In genomic region chr10:71292254-71292653, GRCm38 (mm10) we compare ENCODE assay signal across 7 mouse cellular contexts. TPM values are rescaled to one million over a fixed set of nuclear protein-coding genes. Genes with fewer than 3 reads are reported as not detected.
A peak's percentile ranks its signal among the peaks of the same experiment; 100 is the strongest.
DNase-seq lines count a peak whose midpoint lies in the region; ATAC-seq lines count a peak whose summit lies in the region.

No protein-coding gene starts in this region.

- no peaks in the 10 kb centered on the region for H3K36me3 ChIP-seq in midbrain, embryonic 11.5 days (ENCODE audit: control insufficient read depth, insufficient read depth, low read length)
- no peaks in the 10 kb centered on the region for H3K36me3 ChIP-seq in midbrain, embryonic 14.5 days (ENCODE audit: control insufficient read depth, insufficient read depth, low read length)
- no peaks in the 10 kb centered on the region for H3K36me3 ChIP-seq in liver, embryonic 16.5 days (ENCODE audit: control insufficient read depth, insufficient read depth)

- H3K27me3 ChIP-seq in midbrain, embryonic 11.5 days (ENCODE audit: control insufficient read depth, insufficient read depth, low read length) = no peaks in the 10 kb centered on the region
- H3K27me3 ChIP-seq in midbrain, embryonic 14.5 days (ENCODE audit: control insufficient read depth, insufficient read depth, low read length) = no peaks in the 10 kb centered on the region
- no peaks in the 10 kb centered on the region for H3K27me3 ChIP-seq in liver, embryonic 16.5 days (ENCODE audit: control insufficient read depth, insufficient read depth, low read depth, low read length)

- no peaks in the 10 kb centered on the region for H3K9me3 ChIP-seq in midbrain, embryonic 11.5 days (ENCODE audit: control insufficient read depth, low read length)
- no peaks in the 10 kb centered on the region for H3K9me3 ChIP-seq in midbrain, embryonic 14.5 days (ENCODE audit: control insufficient read depth, low read length)
- H3K9me3 ChIP-seq in liver, embryonic 16.5 days (replicated peaks; ENCODE audit: control insufficient read depth, low read length) = no peaks in the 10 kb centered on the region

- H3K4me3 ChIP-seq in midbrain, embryonic 11.5 days (ENCODE audit: low read depth, low read length) = no peak overlapping the region
- no peak overlapping the region for H3K4me3 ChIP-seq in midbrain, embryonic 14.5 days (replicated peaks; ENCODE audit: low read depth, low read length)
- no peak overlapping the region for H3K4me3 ChIP-seq in liver, embryonic 16.5 days (ENCODE audit: low read depth, low read length)

- WGBS in midbrain, embryonic 11.5 days = 20% methylated on average over 9 of the region's 11 CpGs
- WGBS in midbrain, embryonic 14.5 days = 11% methylated on average over 11 of the region's 11 CpGs
- WGBS in liver, embryonic 16.5 days (ENCODE audit: insufficient replicate concordance) = 16% methylated on average over 5 of the region's 11 CpGs

- H3K4me1 ChIP-seq in midbrain, embryonic 11.5 days (ENCODE audit: control insufficient read depth, insufficient read depth, low read length) = no peaks in the 10 kb centered on the region; the same call in 1 of the 2 replicates
- H3K4me1 ChIP-seq in midbrain, embryonic 14.5 days (ENCODE audit: control insufficient read depth, insufficient read depth, low read length) = no peaks in the 10 kb centered on the region
- peaks cover 6% of the 10 kb centered on the region for H3K4me1 ChIP-seq in liver, embryonic 16.5 days (ENCODE audit: control insufficient read depth, low read depth, low read length)

- no peak overlapping the region for H3K9ac ChIP-seq in midbrain, embryonic 11.5 days (ENCODE audit: low read length)
- H3K9ac ChIP-seq in midbrain, embryonic 14.5 days (replicated peaks; ENCODE audit: low read length) = no peak overlapping the region
- H3K9ac ChIP-seq in liver, embryonic 16.5 days (ENCODE audit: low read depth, low read length) = no peak overlapping the region

- DNase-seq in midbrain, embryonic 11.5 days (ENCODE audit: low spot score, missing footprints) = no peak
- no peak for DNase-seq in midbrain, embryonic 14.5 days
- DNase-seq in forelimb bud, embryonic 11.5 days (ENCODE audit: low read depth, low spot score) = peak; percentile 43
- peak; percentile 57 to 71 for DNase-seq in thymus, postnatal 36 days
- no peak for DNase-seq in ovary, adult 18-20 months (ENCODE audit: low spot score)
- no peak for DNase-seq in cerebellum, postnatal 4 days (ENCODE audit: low spot score in 2 of 2)

- H3K4me2 ChIP-seq in midbrain, embryonic 11.5 days = peak overlapping the region; percentile 10; the same call in 1 of the 2 replicates
- H3K4me2 ChIP-seq in midbrain, embryonic 14.5 days (ENCODE audit: low read length) = no peak overlapping the region
- no peak overlapping the region for H3K4me2 ChIP-seq in liver, embryonic 16.5 days (ENCODE audit: low read depth, low read length)

- ATAC-seq in midbrain, embryonic 11.5 days (ENCODE audit: low FRiP score) = peak; percentile 68
- ATAC-seq in midbrain, embryonic 14.5 days (ENCODE audit: low FRiP score, low TSS enrichment) = no peak
- 0 out of 2 replicates have a peak, but pooled peaks have one; percentile 51 for ATAC-seq in liver, embryonic 16.5 days (ENCODE audit: low read depth)

- H3K27ac ChIP-seq in midbrain, embryonic 11.5 days (ENCODE audit: low read depth, low read length) = no peak overlapping the region
- H3K27ac ChIP-seq in midbrain, embryonic 14.5 days (replicated peaks; ENCODE audit: low read depth, low read length) = no peak overlapping the region
- no peak overlapping the region for H3K27ac ChIP-seq in liver, embryonic 16.5 days (ENCODE audit: low read length)

RNA-seq across cellular contexts. Expression of gene Ube2d1, which starts 7.2 kb away (rescaled TPM):
- 176 and 184 TPM in 2 replicates for polyA plus RNA-seq in midbrain, embryonic 11.5 days (2014; fragmentation: Nextera tagmentation; extraction: Ambion mirVana)
- 246 and 254 TPM in 2 replicates for polyA plus RNA-seq in midbrain, embryonic 14.5 days (2014; fragmentation: Nextera tagmentation; extraction: Ambion mirVana)
- 6.5 and 6.6 TPM in 2 replicates for polyA plus RNA-seq in liver, embryonic 16.5 days (2015; fragmentation: Nextera tagmentation; extraction: Ambion mirVana)

RNA-seq across cellular contexts. Expression of gene Cisd1, which starts 52.5 kb away (rescaled TPM):
- polyA plus RNA-seq in midbrain, embryonic 11.5 days (2014; fragmentation: Nextera tagmentation; extraction: Ambion mirVana) = 152 and 155 TPM in 2 replicates
- polyA plus RNA-seq in midbrain, embryonic 14.5 days (2014; fragmentation: Nextera tagmentation; extraction: Ambion mirVana) = 281 and 329 TPM in 2 replicates
- polyA plus RNA-seq in liver, embryonic 16.5 days (2015; fragmentation: Nextera tagmentation; extraction: Ambion mirVana) = 61.9 and 69.4 TPM in 2 replicates

RNA-seq across cellular contexts. Expression of gene Tfam, which starts 54.2 kb away (rescaled TPM):
- polyA plus RNA-seq in midbrain, embryonic 11.5 days (2014; fragmentation: Nextera tagmentation; extraction: Ambion mirVana) = 101 and 111 TPM in 2 replicates
- polyA plus RNA-seq in midbrain, embryonic 14.5 days (2014; fragmentation: Nextera tagmentation; extraction: Ambion mirVana) = 38.5 and 50.1 TPM in 2 replicates
- polyA plus RNA-seq in liver, embryonic 16.5 days (2015; fragmentation: Nextera tagmentation; extraction: Ambion mirVana) = 32.5 and 32.8 TPM in 2 replicates

RNA-seq across cellular contexts. Expression of gene Ipmk, which starts 55.3 kb away (rescaled TPM):
- polyA plus RNA-seq in midbrain, embryonic 11.5 days (2014; fragmentation: Nextera tagmentation; extraction: Ambion mirVana) = 24.8 and 24.9 TPM in 2 replicates
- polyA plus RNA-seq in midbrain, embryonic 14.5 days (2014; fragmentation: Nextera tagmentation; extraction: Ambion mirVana) = 21.1 and 22.0 TPM in 2 replicates
- polyA plus RNA-seq in liver, embryonic 16.5 days (2015; fragmentation: Nextera tagmentation; extraction: Ambion mirVana) = 9.1 and 9.3 TPM in 2 replicates

Comparison
In these comparisons a context has a peak if more than half of its experiments do, and no peak if none do; other contexts are left out.
1. DNase-seq: peak in forelimb bud, embryonic 11.5 days (single experiment) and thymus, postnatal 36 days (2 of 2); none in midbrain, embryonic 11.5 days (single experiment), midbrain, embryonic 14.5 days (single experiment), ovary, adult 18-20 months (single experiment) and cerebellum, postnatal 4 days (0 of 2).
2. RNA of gene Ube2d1, which starts 7.2 kb away (polyA plus RNA-seq): 246 to 254 TPM in midbrain, embryonic 14.5 days and 176 to 184 TPM in midbrain, embryonic 11.5 days; 6.5 to 6.6 TPM in liver, embryonic 16.5 days; every median in the first group is over 10 times any median in the second.